Mouse (Mus musculus): ENCODE results near the gene Kctd11. TPM values are rescaled to one million over a fixed set of nuclear protein-coding genes. Genes with fewer than 3 reads are reported as not detected.
A peak's percentile ranks its signal among the peaks of the same experiment; 100 is the strongest.

The Kctd11 gene
- polyA plus RNA-seq, 1 experiment from 2014 or later, result 15.9 TPM

DNA sequence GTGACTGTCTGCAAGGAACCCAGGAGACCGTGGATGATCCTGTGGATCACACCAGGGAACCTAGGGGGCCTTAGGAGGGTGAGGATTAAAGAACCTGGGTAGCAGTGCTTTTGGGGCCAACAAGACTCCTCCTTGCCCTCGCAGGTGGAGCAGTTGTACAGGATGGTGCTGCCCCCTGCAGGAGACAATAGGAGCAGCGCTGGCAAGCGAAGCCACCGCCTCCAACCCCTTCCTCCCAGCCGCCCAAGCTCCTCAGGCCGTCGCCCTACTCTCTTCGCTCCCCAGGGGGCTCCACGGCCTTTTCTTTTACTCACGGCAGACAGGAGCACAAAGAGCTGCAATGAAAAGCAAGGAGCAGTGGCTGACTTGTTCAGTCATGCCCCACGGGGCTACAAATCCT lies 4.3 kb downstream of the Kctd11 start:
- 2% methylated on average over 12 of the region's 12 CpGs for WGBS
- Histone ChIP-seq H3K4me3 (ENCODE audit: low read depth, low read length) (no peak overlapping the region), H3K4me1 (replicated peaks; ENCODE audit: control insufficient read depth, insufficient read depth) (peaks cover 11% of the 10 kb centered on the region), H3K9me3 (ENCODE audit: control insufficient read depth, low read length) (no peaks in the 10 kb centered on the region), H3K36me3 (ENCODE audit: control insufficient read depth, insufficient read depth, low read length) (no peaks in the 10 kb centered on the region), H3K27ac (replicated peaks) (peak overlapping the region; percentile 63), H3K4me2 (replicated peaks; ENCODE audit: low read depth) (no peak overlapping the region), H3K9ac (ENCODE audit: low read length) (no peak overlapping the region), H3K27me3 (ENCODE audit: control insufficient read depth, insufficient read depth, low read length) (no peaks in the 10 kb centered on the region)
- DNase-seq (ENCODE audit: low spot score), result peak; percentile 91
- peak; percentile 92 for TF ChIP-seq CTCF (IDR thresholded peaks at IDR 0.05; ENCODE audit: low read depth)
- TF ChIP-seq EP300 (optimal IDR thresholded peaks at IDR 0.05), result no peak
- ATAC-seq (ENCODE audit: low FRiP score, low TSS enrichment), result peak; percentile 39

DNA sequence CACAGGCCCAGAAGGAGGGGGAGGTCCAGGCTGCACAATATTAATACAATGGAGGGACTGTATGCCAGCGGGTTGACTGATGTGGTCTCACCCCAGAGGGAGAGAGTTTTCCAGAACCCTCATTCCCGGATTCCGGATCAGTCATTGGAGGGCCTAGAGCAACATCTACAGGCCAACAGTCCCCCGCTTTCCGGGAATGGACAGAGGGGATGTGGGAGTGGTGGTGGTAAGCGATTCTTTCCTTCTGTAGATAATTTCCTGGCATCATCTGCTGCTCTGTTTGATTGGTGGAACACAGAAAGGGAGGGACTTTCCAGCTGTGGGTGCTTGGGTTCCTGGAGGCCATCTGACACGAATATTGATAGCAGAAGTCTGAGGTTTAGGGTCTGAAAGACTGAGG lies 5.0 kb downstream of the Kctd11 start:
- no peak overlapping the region for H3K4me2 ChIP-seq (replicated peaks; ENCODE audit: low read depth)
- no peaks in the 10 kb centered on the region for H3K27me3 ChIP-seq (ENCODE audit: control insufficient read depth, insufficient read depth, low read length)
- no peaks in the 10 kb centered on the region for H3K9me3 ChIP-seq (ENCODE audit: control insufficient read depth, low read length)
- peak overlapping the region; percentile 63 for H3K27ac ChIP-seq (replicated peaks)
- H3K36me3 ChIP-seq (ENCODE audit: control insufficient read depth, insufficient read depth, low read length), result no peaks in the 10 kb centered on the region
- TF ChIP-seq CTCF (IDR thresholded peaks at IDR 0.05; ENCODE audit: low read depth) (no peak; the same call in 1 of the 2 replicates), EP300 (optimal IDR thresholded peaks at IDR 0.05) (no peak)
- H3K9ac ChIP-seq (ENCODE audit: low read length), result no peak overlapping the region
- ATAC-seq (ENCODE audit: low FRiP score, low TSS enrichment) (no peak), DNase-seq (ENCODE audit: low spot score) (no peak)
- H3K4me1 ChIP-seq (replicated peaks; ENCODE audit: control insufficient read depth, insufficient read depth), result peaks cover 11% of the 10 kb centered on the region
- H3K4me3 ChIP-seq (ENCODE audit: low read depth, low read length), result no peak overlapping the region
- WGBS, result 35% methylated on average over 7 of the region's 7 CpGs

DNA sequence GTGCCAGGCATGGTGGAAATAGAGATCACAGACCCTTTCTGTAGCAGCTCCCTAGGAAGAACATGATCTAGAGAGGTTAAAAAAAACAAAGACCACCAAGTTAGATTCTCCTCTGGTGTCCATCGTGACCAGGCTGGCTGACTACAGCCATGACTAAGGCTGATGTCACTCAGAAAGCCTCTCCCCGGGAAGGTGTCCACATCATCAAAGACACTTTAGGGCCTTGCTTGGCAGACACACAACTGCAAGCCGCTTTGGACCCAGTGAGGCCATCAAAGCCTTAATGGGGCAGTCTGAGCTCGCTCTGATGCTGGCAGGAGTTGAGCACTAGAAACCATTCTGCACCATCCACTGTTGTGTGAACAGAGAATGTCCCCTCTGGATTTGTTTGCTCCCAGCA lies 8.8 kb downstream of the Kctd11 start:
- WGBS, result 70% methylated on average over 4 of the region's 4 CpGs
- no peaks in the 10 kb centered on the region for H3K36me3 ChIP-seq (ENCODE audit: control insufficient read depth, insufficient read depth, low read length)
- H3K27ac ChIP-seq (replicated peaks), result no peak overlapping the region
- H3K27me3 ChIP-seq (ENCODE audit: control insufficient read depth, insufficient read depth, low read length), result no peaks in the 10 kb centered on the region
- no peak overlapping the region for H3K4me3 ChIP-seq (ENCODE audit: low read depth, low read length)
- H3K9me3 ChIP-seq (ENCODE audit: control insufficient read depth, low read length), result no peaks in the 10 kb centered on the region
- TF ChIP-seq EP300 (optimal IDR thresholded peaks at IDR 0.05) (no peak), CTCF (IDR thresholded peaks at IDR 0.05; ENCODE audit: low read depth) (no peak)
- DNase-seq (ENCODE audit: low spot score), result no peak
- no peak overlapping the region for H3K4me2 ChIP-seq (replicated peaks; ENCODE audit: low read depth)
- no peak overlapping the region for H3K9ac ChIP-seq (ENCODE audit: low read length)
- peaks cover under 1% of the 10 kb centered on the region; the same call in 1 of the 2 replicates for H3K4me1 ChIP-seq (replicated peaks; ENCODE audit: control insufficient read depth, insufficient read depth)
- ATAC-seq (ENCODE audit: low FRiP score, low TSS enrichment), result no peak

DNA sequence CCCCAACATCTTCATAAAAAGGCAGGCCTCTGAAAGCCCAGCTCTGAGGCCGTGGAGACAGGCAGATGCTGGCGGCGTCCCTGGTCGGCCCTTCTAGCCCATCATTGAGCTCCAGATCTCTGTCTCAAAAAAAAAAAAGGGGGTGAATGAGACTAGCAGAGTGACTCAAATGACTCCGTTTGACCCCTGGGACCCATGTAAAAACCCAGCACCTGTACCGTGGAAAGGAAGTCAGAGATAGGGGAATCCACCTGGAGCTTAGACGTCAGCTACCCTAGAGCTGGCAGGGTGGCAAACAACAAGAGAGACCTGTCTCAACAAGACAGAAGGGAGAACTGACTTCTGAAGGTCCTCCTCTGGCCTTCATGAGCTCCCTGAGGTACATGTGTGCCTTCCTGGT lies 9.4 kb downstream of the Kctd11 start:
- H3K9ac ChIP-seq (ENCODE audit: low read length), result no peak overlapping the region
- 82% methylated on average over 7 of the region's 7 CpGs for WGBS
- H3K9me3 ChIP-seq (ENCODE audit: control insufficient read depth, low read length), result no peaks in the 10 kb centered on the region
- H3K4me1 ChIP-seq (replicated peaks; ENCODE audit: control insufficient read depth, insufficient read depth), result no peaks in the 10 kb centered on the region
- no peak overlapping the region for H3K4me2 ChIP-seq (replicated peaks; ENCODE audit: low read depth)
- no peak overlapping the region for H3K27ac ChIP-seq (replicated peaks)
- no peak for ATAC-seq (ENCODE audit: low FRiP score, low TSS enrichment)
- no peak overlapping the region for H3K4me3 ChIP-seq (ENCODE audit: low read depth, low read length)
- no peaks in the 10 kb centered on the region for H3K27me3 ChIP-seq (ENCODE audit: control insufficient read depth, insufficient read depth, low read length)
- no peak for DNase-seq (ENCODE audit: low spot score)
- no peak for TF ChIP-seq EP300 (optimal IDR thresholded peaks at IDR 0.05)
- TF ChIP-seq CTCF (IDR thresholded peaks at IDR 0.05; ENCODE audit: low read depth), result no peak
- no peaks in the 10 kb centered on the region for H3K36me3 ChIP-seq (ENCODE audit: control insufficient read depth, insufficient read depth, low read length)

DNA sequence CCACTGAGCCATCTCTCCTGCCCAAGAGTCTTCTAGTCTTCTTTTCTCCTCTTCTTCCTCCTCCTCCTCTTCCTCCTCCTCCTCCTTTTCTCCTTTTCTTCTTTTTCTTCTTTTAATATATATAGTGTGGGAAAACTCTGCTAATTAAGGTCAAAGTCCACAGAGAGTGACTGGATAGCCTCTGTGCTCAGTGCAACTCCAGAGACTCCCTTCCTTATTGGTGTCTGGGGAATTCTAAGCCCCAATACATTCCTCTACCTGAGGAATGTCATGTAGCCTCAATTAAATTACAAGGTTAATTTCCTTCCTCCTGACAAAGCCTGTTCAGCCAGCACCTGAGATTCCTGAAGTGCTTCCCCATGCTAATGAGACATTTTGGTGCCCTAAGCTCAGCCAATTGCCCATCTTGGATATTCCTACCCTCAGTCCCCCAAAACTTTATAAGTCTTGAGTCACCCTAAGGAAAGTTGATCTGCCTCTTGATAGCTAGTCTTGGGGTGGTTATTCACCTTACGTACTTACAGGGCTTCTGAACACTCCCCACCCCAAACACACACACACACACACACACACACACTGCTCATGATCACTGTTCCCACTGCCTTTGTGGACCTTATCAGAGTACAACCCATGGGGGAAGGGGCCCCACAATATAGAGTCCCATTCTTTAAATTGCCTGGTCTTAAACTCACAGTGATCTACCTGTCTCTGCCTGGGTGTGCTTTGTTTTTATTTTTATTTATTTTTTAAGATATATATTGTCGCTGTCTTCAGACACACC lies 10.7 kb downstream of the Kctd11 start:
- no peaks in the 10 kb centered on the region for H3K36me3 ChIP-seq (ENCODE audit: control insufficient read depth, insufficient read depth, low read length)
- TF ChIP-seq CTCF (IDR thresholded peaks at IDR 0.05; ENCODE audit: low read depth) (no peak), EP300 (optimal IDR thresholded peaks at IDR 0.05) (no peak)
- ATAC-seq (ENCODE audit: low FRiP score, low TSS enrichment) (no peak), DNase-seq (ENCODE audit: low spot score) (no peak)
- H3K4me2 ChIP-seq (replicated peaks; ENCODE audit: low read depth), result no peak overlapping the region
- no peaks in the 10 kb centered on the region for H3K4me1 ChIP-seq (replicated peaks; ENCODE audit: control insufficient read depth, insufficient read depth)
- H3K9ac ChIP-seq (ENCODE audit: low read length), result no peak overlapping the region
- WGBS, result 85% methylated on average over 2 of the region's 2 CpGs
- H3K4me3 ChIP-seq (ENCODE audit: low read depth, low read length), result no peak overlapping the region
- H3K27ac ChIP-seq (replicated peaks), result no peak overlapping the region
- no peaks in the 10 kb centered on the region for H3K9me3 ChIP-seq (ENCODE audit: control insufficient read depth, low read length)
- no peaks in the 10 kb centered on the region for H3K27me3 ChIP-seq (ENCODE audit: control insufficient read depth, insufficient read depth, low read length)

DNA sequence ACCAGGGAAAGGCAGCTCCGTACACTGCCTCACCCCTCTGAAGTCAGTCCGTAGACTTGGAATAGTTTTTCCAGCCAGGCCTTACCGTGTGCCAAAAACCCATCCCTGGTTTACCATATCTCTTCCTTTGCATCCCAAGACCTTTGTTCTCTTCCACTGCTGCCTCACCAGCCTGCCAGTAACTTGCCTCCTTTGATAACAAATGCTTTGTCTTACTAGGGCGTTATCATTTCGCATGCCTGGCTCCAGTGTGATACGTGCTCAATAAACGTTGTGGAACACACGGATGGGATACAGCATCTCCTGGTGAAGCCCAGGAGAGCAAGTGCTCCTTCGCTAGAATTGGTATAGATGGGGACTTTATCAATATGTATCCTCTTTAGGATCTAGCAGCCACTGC lies 13.9 kb downstream of the Kctd11 start:
- no peak overlapping the region for H3K9ac ChIP-seq (ENCODE audit: low read length)

More for the DNA sequence above, 13.9 kb downstream of the Kctd11 start:
- no peaks in the 10 kb centered on the region for H3K9me3 ChIP-seq (ENCODE audit: control insufficient read depth, low read length)
- 56% methylated on average over 9 of the region's 9 CpGs for WGBS
- H3K4me3 ChIP-seq (ENCODE audit: low read depth, low read length), result no peak overlapping the region
- ATAC-seq (ENCODE audit: low FRiP score, low TSS enrichment) (no peak), DNase-seq (ENCODE audit: low spot score) (no peak)
- H3K27ac ChIP-seq (replicated peaks), result no peak overlapping the region
- TF ChIP-seq CTCF (IDR thresholded peaks at IDR 0.05; ENCODE audit: low read depth) (no peak), EP300 (optimal IDR thresholded peaks at IDR 0.05) (no peak)
- H3K27me3 ChIP-seq (ENCODE audit: control insufficient read depth, insufficient read depth, low read length), result no peaks in the 10 kb centered on the region
- H3K4me1 ChIP-seq (replicated peaks; ENCODE audit: control insufficient read depth, insufficient read depth), result no peaks in the 10 kb centered on the region
- H3K4me2 ChIP-seq (replicated peaks; ENCODE audit: low read depth), result no peak overlapping the region
- no peaks in the 10 kb centered on the region for H3K36me3 ChIP-seq (ENCODE audit: control insufficient read depth, insufficient read depth, low read length)

All from stomach, postnatal 0 days (tissue).